Mouse (Mus musculus) kidney, embryonic 16.5 days (tissue): ENCODE measurements around the gene Sumo2. TPM values are rescaled to one million over a fixed set of nuclear protein-coding genes. Genes with fewer than 3 reads are reported as not detected.

ENCODE experiments used
- ATAC-seq: fragments of 200-750 bp; cut with Nextera tagmentation; 2 replicates; pipeline ENCODE4 v1.8.0; 2017; ENCODE audit warnings: moderate TSS enrichment; ENCODE audit not compliant: low FRiP score, low TSS enrichment
- H3K27ac ChIP-seq: fragments of 300-500 bp; sonication (generic); 2 replicates; pipeline ENCODE4 v1.5.1; 2014; ENCODE audit warnings: low read length
- H3K27me3 ChIP-seq: fragments of 300-500 bp; sonication (generic); 2 replicates; pipeline ENCODE4 v1.6.1; 2014; ENCODE audit warnings: low read length, control low read depth, mixed read lengths; ENCODE audit not compliant: insufficient read depth
- H3K36me3 ChIP-seq: fragments of 300-500 bp; sonication (generic); 2 replicates; pipeline ENCODE4 v1.6.1; 2014; ENCODE audit warnings: low read length, control low read depth, mixed read lengths; ENCODE audit not compliant: insufficient read depth
- H3K4me1 ChIP-seq: fragments of 300-500 bp; sonication (generic); 2 replicates; pipeline ENCODE4 v1.6.1; 2014; ENCODE audit warnings: low read length, control low read depth, mixed read lengths; ENCODE audit not compliant: insufficient read depth
- H3K4me2 ChIP-seq: fragments of 300-500 bp; sonication (generic); replicated peaks from 2 replicates; pipeline ENCODE4 v1.6.1; 2014; ENCODE audit warnings: low read depth, low read length
- H3K4me3 ChIP-seq: fragments of 300-500 bp; sonication (generic); 2 replicates; pipeline ENCODE4 v1.5.1; 2014; ENCODE audit warnings: mild to moderate bottlenecking, low read length
- H3K9ac ChIP-seq: fragments of 300-500 bp; sonication (generic); replicated peaks from 2 replicates; pipeline ENCODE4 v1.6.1; 2014; ENCODE audit warnings: low read length
- H3K9me3 ChIP-seq: fragments of 300-500 bp; sonication (generic); 2 replicates; pipeline ENCODE4 v1.6.1; 2016; ENCODE audit warnings: low read length, control low read depth
- WGBS: fragments of 180-500 bp; shearing (Covaris S2); extraction: QIAGEN DNeasy Blood & Tissue Kit; methylation state at CpG from one replicate; pipeline ENCODE4 v1.1.7; 2014; 5-methylcytosine and 5-hydroxymethylcytosine counted together
- polyA plus RNA-seq: library from polyadenylated mRNA; unstranded; fragments of >200 nt; fragmentation: Nextera tagmentation; extraction: Ambion mirVana; gene quantifications from 2 replicates; pipeline ENCODE4 v1.2.1, GENCODE M21; 2015

Gene Sumo2
- 939 and 944 TPM in 2 replicates for polyA plus RNA-seq

DNA sequence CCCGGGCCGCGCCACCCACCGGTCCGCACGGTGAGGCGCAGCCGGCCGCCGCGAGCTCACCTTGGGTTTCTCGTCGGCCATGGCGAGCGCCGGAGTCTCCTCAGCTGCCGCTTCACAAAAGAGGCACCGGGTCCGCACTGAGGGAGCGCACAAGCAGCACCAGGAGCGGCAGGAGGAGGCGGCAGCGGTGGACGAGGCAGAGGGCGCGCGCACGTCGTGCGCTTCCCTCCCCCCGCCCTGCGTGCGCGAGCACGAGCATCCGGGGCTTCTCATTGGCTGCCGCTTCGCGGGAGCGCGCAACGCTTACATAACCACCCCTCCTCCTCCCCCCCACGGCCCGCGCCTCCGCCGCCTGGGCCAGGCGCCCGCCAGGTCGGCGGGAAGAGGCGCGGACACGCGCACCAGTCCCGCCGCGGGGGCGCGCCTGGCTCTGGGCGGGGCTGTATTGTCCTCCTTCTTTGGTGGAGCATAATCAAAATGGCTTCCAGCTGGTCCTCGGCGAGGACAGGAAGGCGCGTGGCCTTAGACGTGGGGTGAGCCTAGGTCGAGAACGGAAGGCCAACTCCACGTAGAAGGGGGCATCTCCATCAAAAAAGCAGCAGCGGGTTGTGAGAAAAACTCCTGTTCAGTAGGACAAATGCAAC is at the start of gene Sumo2:
TSS of gene Sumo2 (minus strand) at position 239 of the 644 bp plus-strand sequence.
- ATAC-seq, result peak; percentile 93
- Histone ChIP-seq H3K9me3 (no peaks in the 10 kb centered on the region), H3K9ac (peak within 1 kb of the TSS; percentile 99), H3K4me3 (peak within 1 kb of the TSS; percentile 96), H3K36me3 (peaks cover 29% of the 10 kb centered on the region), H3K4me1 (peaks cover 13% of the 10 kb centered on the region), H3K4me2 (peak within 1 kb of the TSS; percentile 57), H3K27me3 (no peaks in the 10 kb centered on the region), H3K27ac (peak within 1 kb of the TSS; percentile 100)
- WGBS, result under 1% methylated on average over 62 of the region's 70 CpGs

DNA sequence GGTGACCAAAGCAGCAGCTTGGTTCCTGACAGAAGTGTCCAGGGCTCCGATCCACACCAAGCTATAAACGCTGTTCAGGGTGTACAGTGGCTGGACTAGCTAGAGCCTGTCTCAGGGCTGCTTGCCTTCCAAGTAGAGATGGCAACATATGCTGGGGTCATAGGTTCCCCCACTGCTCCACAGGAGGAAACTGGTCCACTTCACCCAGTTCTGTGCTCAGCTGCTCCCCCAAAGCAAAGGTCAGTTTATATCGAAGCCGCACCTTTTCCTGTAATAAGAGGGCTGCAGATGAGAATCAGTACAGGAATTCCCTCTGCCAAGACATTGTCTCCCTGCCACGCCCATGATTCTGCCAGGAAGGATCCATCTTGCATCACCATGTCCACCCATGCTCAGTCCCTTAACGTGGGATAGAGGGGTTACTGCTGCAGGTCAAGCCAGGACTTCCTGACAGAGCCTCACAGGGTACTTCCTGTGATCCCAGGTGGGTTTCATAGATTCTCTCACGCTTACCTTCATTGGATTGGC is 49.6 kb upstream of the Sumo2 start:
- 87% methylated on average over 7 of the region's 7 CpGs for WGBS
- no peak overlapping the region for H3K9ac ChIP-seq
- H3K36me3 ChIP-seq, result peaks cover 87% of the 10 kb centered on the region
- H3K9me3 ChIP-seq, result no peaks in the 10 kb centered on the region
- no peak overlapping the region for H3K4me3 ChIP-seq
- H3K4me1 ChIP-seq, result no peaks in the 10 kb centered on the region
- no peak overlapping the region for H3K27ac ChIP-seq
- H3K27me3 ChIP-seq, result no peaks in the 10 kb centered on the region
- no peak overlapping the region for H3K4me2 ChIP-seq
- ATAC-seq, result no peak

DNA sequence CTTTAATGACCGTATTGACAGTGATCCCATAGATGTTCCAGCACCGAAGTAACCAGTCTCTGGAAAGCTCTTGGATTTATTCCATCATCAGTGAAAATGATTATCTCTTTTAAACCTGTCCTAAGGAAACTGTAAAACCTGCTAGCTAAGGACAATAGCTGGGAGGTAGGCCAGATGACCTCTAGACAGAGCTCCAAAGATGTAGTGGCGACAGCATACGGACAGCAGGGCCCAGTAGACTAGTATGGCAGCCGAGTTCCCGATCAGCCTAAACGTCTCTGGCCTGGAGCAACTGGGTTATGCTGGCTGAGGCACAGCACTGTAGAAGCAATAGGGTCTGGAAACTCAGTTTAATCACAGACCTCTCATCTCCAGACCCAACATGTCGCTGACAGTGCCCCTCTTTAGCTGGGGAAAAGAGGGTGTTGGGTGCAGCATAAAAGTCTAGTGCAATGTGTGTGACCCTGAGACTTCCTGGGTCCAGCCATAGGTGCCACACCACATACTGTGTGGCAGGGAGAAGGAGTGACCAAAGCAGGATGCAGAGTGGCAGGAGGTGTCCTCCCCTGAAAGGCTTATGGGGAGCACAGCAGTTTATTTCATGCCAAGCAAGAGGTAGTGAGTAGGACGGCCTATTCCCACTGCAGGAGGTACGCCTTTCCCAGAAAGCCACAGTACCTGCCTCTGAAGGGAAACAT is 48.4 kb upstream of the Sumo2 start:
- 86% methylated on average over 10 of the region's 10 CpGs for WGBS

DNA sequence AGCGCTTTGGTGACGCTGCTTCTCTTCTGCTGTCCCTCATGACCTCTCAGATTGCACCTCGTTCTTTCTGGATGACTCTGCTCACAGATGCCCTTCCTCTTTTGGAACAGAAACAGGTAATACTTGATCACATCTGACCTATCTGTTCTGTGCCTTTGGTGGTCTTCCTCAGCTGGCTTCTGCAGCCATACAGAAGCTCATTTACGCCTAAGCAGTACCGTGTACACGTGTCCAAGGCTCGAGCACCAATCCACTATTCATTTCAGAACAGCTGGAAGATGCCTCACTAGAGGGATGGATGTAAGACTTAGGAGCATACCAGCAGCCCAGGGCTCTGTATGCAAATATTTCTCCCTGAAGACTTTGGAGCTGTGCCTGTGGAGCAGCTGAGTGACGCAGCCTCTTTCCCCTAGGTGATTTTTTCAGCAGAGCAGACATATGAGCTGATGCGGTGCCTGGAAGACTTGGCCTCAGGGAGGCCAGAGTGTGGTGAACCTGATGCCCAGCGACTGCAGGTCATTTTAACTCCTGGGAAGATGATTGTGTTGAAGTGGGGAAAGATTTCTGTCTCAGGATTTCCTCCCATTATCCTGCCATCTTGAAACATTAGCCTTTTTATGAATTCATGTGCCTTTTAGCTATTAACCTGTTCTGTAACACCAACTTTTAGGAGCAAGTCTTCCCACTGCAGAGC is 47.0 kb upstream of the Sumo2 start:
- Histone ChIP-seq H3K4me3 (no peak overlapping the region), H3K36me3 (peaks cover 87% of the 10 kb centered on the region), H3K4me2 (no peak overlapping the region), H3K9me3 (no peaks in the 10 kb centered on the region), H3K27ac (no peak overlapping the region), H3K27me3 (no peaks in the 10 kb centered on the region), H3K9ac (no peak overlapping the region), H3K4me1 (no peaks in the 10 kb centered on the region)
- no peak for ATAC-seq
- 79% methylated on average over 10 of the region's 10 CpGs for WGBS

More for the DNA sequence above, 48.4 kb upstream of the Sumo2 start:
- no peak for ATAC-seq
- no peaks in the 10 kb centered on the region for H3K9me3 ChIP-seq
- H3K9ac ChIP-seq, result no peak overlapping the region
- no peak overlapping the region for H3K27ac ChIP-seq
- H3K27me3 ChIP-seq, result no peaks in the 10 kb centered on the region
- H3K4me3 ChIP-seq, result no peak overlapping the region
- H3K36me3 ChIP-seq, result peaks cover 83% of the 10 kb centered on the region
- no peaks in the 10 kb centered on the region for H3K4me1 ChIP-seq
- no peak overlapping the region for H3K4me2 ChIP-seq

DNA sequence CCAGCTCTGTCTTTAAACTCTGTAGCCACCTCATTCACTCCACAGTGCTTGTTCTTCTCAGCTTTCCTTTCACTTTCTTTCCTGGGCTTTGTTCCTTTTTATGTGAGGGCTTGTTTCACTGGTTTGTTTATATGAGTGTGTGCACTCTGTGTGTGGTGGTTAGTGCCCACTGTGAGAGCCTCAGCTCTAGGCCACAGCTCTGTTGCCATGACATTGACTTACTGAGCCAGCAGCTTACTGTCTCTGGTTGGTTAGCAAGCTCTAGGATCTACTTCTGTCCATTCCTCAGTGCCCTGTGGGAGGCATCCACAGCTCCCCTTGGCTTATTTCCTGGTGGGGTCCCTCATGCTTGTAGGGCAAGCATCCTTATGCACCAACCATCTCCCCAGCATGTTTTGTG is 43.0 kb upstream of the Sumo2 start:
- Histone ChIP-seq H3K9me3 (no peaks in the 10 kb centered on the region), H3K36me3 (peaks cover 61% of the 10 kb centered on the region), H3K27me3 (no peaks in the 10 kb centered on the region), H3K27ac (no peak overlapping the region), H3K9ac (no peak overlapping the region), H3K4me3 (no peak overlapping the region), H3K4me1 (no peaks in the 10 kb centered on the region), H3K4me2 (no peak overlapping the region)
- ATAC-seq, result no peak

DNA sequence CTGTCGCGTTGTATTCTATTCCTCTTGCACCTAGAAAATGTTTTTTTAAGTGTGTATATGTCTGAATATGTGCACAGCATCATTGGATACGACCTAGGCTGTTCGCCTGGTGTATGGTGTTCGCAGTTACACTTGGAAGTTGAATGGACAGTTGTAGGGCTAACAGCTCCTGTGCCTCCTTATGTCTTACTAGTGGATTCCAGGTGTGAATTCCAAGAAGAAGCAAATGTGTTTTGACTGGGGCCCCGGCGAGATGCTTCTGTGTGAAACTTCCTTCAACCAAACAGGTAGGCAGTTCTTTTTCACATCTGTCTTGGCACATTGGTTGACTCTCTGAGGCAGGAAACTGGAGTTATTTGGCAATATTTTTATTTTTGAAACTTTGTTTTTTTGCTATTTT is 28.9 kb upstream of the Sumo2 start:
- Histone ChIP-seq H3K36me3 (peaks cover 35% of the 10 kb centered on the region), H3K4me1 (peaks cover 10% of the 10 kb centered on the region), H3K9me3 (no peaks in the 10 kb centered on the region), H3K9ac (peak overlapping the region; percentile 75), H3K27me3 (no peaks in the 10 kb centered on the region), H3K4me3 (peak overlapping the region; percentile 92), H3K4me2 (peak overlapping the region; percentile 67), H3K27ac (no peak overlapping the region)
- WGBS, result 12% methylated on average over 7 of the region's 7 CpGs
- ATAC-seq, result no peak

DNA sequence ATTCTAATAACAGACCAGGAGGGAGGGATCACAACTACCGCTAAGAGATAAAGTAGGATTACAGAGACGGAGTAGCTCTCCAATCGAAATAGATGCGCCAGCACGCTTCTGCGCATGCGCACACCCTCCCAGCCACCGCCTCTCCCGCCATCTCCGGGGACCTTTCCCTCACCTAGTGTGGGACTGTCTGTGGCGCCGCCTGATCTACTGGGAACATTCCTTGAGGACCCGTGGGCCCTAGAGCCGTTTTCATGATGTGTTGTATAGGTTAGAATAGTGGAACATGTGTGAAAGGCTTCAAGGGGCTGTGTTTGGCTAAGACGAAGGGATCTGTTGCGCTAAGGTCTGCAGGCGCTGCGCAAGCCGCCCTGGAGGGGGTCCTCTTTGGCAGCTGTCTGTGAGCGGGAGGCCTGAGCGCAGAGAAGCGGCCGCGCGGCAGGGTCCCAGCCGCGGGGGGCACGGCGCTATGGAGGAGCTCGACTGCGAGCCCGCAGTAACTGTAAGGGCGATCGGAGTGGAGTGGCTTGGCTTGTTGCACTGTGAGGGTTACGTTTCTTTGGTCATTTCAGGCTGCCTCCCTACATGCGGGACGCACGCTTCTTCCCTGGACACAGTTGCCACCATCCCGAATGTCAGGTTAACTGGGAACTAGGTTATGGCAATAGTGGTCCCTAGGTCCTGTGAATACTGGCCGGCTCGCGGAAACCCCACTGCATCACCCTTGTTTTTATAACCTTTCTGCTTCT is 28.2 kb upstream of the Sumo2 start, which contains the start of gene Nup85:
TSS of gene Nup85 (plus strand) at position 371 of the 746 bp plus-strand sequence.
- Histone ChIP-seq H3K9ac (peak within 1 kb of the TSS; percentile 75), H3K4me2 (peak within 1 kb of the TSS; percentile 67), H3K27ac (peak within 1 kb of the TSS; percentile 81), H3K9me3 (no peaks in the 10 kb centered on the region), H3K27me3 (no peaks in the 10 kb centered on the region), H3K4me1 (peaks cover 10% of the 10 kb centered on the region), H3K36me3 (peaks cover 27% of the 10 kb centered on the region), H3K4me3 (peak within 1 kb of the TSS; percentile 92)
- under 1% methylated on average over 42 of the region's 42 CpGs for WGBS
- peak; percentile 94 for ATAC-seq

DNA sequence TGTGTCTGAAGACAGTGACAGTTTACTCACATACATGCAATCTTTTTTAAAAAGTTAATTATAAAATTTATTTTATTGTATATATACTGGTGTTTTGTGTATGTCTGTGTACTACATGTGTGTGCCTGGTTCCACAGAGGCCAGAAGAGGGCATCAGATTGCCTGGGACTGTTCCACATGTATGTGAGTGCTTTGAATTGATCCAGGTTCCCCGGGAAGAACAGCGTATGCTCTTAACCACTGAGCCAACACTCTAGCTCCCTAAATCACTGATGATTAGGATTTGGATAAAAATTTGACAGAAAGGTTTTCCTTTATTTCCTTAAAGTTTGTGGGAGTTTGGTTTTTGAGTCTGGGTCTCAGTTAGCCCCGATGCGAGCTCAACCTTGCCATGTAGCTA is 27.3 kb upstream of the Sumo2 start:
- H3K9me3 ChIP-seq, result no peaks in the 10 kb centered on the region

DNA sequence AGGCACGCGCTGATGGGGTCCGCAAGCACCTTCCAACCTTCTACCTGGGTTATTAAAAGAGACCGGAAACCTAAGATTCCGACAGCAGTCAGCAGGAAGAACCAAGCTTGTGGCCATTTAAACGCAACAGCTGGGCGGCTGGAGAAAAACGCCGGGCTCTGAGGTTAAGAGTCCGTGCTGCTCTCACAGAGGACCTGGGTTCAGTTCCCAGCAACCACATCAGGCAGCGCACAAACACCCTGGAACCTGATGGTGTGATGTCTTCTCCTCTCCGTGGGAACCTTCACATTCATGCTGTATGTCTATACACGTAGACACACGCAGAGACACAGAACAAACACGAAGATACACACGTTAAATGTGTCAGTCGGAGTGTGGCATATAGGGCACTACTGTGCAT is 19.6 kb upstream of the Sumo2 start:
- Histone ChIP-seq H3K4me3 (no peak overlapping the region), H3K9me3 (no peaks in the 10 kb centered on the region), H3K27ac (no peak overlapping the region), H3K4me1 (no peaks in the 10 kb centered on the region), H3K27me3 (no peaks in the 10 kb centered on the region), H3K36me3 (no peaks in the 10 kb centered on the region), H3K9ac (no peak overlapping the region), H3K4me2 (no peak overlapping the region)
- 80% methylated on average over 17 of the region's 17 CpGs for WGBS
- ATAC-seq, result no peak

More for the DNA sequence above, 27.3 kb upstream of the Sumo2 start:
- ATAC-seq, result no peak
- H3K4me3 ChIP-seq, result peak overlapping the region; percentile 92
- peaks cover 20% of the 10 kb centered on the region for H3K36me3 ChIP-seq
- 48% methylated on average over 4 of the region's 4 CpGs for WGBS
- H3K27ac ChIP-seq, result peak overlapping the region; percentile 81
- no peaks in the 10 kb centered on the region for H3K27me3 ChIP-seq
- H3K4me2 ChIP-seq, result peak overlapping the region; percentile 67
- H3K9ac ChIP-seq, result peak overlapping the region; percentile 75
- H3K4me1 ChIP-seq, result peaks cover 10% of the 10 kb centered on the region
